ENCODE assay signal across 27 mouse cellular contexts in genomic region chr17:72993626-72994025, GRCm38 (mm10).
A peak's percentile ranks its signal among the peaks of the same experiment; 100 is the strongest.
DNase-seq lines count a peak whose midpoint lies in the region; ATAC-seq and TF ChIP-seq lines count a peak whose summit lies in the region.
"Had no signal": no experiment of that assay in that cellular context is flagged by ENCODE, and none has a peak within 500 bp of the region (broad histone marks: within the 10 kb centered on the region; RNA-seq: fewer than 3 reads in every experiment).

No protein-coding gene starts in this region.

- no peaks in the 10 kb centered on the region for H3K9me3 ChIP-seq in hindbrain, embryonic 14.5 days (ENCODE audit: control insufficient read depth, low read length)
- no peaks in the 10 kb centered on the region for H3K9me3 ChIP-seq in hindbrain, embryonic 12.5 days (replicated peaks)
- no peaks in the 10 kb centered on the region for H3K9me3 ChIP-seq in midbrain, postnatal 0 days (ENCODE audit: low read length)
- no peaks in the 10 kb centered on the region for H3K9me3 ChIP-seq in midbrain, embryonic 14.5 days (ENCODE audit: control insufficient read depth, low read length)
- H3K9me3 ChIP-seq: embryonic facial prominence, embryonic 12.5 days; embryonic facial prominence, embryonic 15.5 days; heart, embryonic 13.5 days had no signal

- WGBS in hindbrain, embryonic 14.5 days, result 25% methylated on average over 7 of the region's 7 CpGs
- WGBS in hindbrain, embryonic 12.5 days, result 20% methylated on average over 7 of the region's 7 CpGs
- WGBS in midbrain, postnatal 0 days, result 53% methylated on average over 7 of the region's 7 CpGs
- 51% methylated on average over 7 of the region's 7 CpGs for WGBS in midbrain, embryonic 14.5 days

- H3K27ac ChIP-seq in hindbrain, embryonic 14.5 days, result no peak overlapping the region
- H3K27ac ChIP-seq in hindbrain, embryonic 12.5 days, result no peak overlapping the region
- H3K27ac ChIP-seq in midbrain, postnatal 0 days (ENCODE audit: low read depth, low read length), result no peak overlapping the region
- H3K27ac ChIP-seq in midbrain, embryonic 14.5 days (replicated peaks; ENCODE audit: low read depth, low read length), result no peak overlapping the region
- H3K27ac ChIP-seq: embryonic facial prominence, embryonic 12.5 days; embryonic facial prominence, embryonic 15.5 days; heart, embryonic 13.5 days had no signal

- DNase-seq in embryo, embryonic 10 days (ENCODE audit: low spot score), result peak; percentile 55
- DNase-seq in embryo, embryonic 9.5 days (ENCODE audit: extremely low spot score), result no peak
- DNase-seq in hindbrain, embryonic 14.5 days (ENCODE audit: low spot score), result peak; percentile 30
- peak; percentile 57 for DNase-seq in midbrain, postnatal 0 days (ENCODE audit: low spot score)
- no peak for DNase-seq in midbrain, embryonic 14.5 days
- peak; percentile 43 for DNase-seq in embryo, embryonic 11 days
- DNase-seq: adrenal gland, adult 8-10 months; adrenal gland, postnatal 25 days; cerebellum, adult 18-20 months; cerebellum, adult 9-10 months; cerebellum, postnatal 14 days; forebrain, postnatal 0 days; gastrocnemius, postnatal 25 days; heart, adult 2 months; heart, postnatal 14 days; heart, postnatal 4 days; kidney, adult 18-20 months had no signal

- no peak for TF ChIP-seq CTCF in midbrain, postnatal 0 days (IDR thresholded peaks at IDR 0.05)

- H3K9ac ChIP-seq in hindbrain, embryonic 14.5 days, result no peak overlapping the region
- H3K9ac ChIP-seq in hindbrain, embryonic 12.5 days, result no peak overlapping the region
- H3K9ac ChIP-seq in midbrain, postnatal 0 days (replicated peaks; ENCODE audit: low read length, poor library complexity, severe bottlenecking), result no peak overlapping the region
- no peak overlapping the region for H3K9ac ChIP-seq in midbrain, embryonic 14.5 days (replicated peaks; ENCODE audit: low read length)
- H3K9ac ChIP-seq: embryonic facial prominence, embryonic 12.5 days; embryonic facial prominence, embryonic 15.5 days; forebrain, postnatal 0 days; heart, embryonic 13.5 days had no signal

- peaks cover 10% of the 10 kb centered on the region for H3K4me1 ChIP-seq in hindbrain, embryonic 14.5 days (replicated peaks; ENCODE audit: control insufficient read depth, insufficient read depth, low read length)
- peaks cover 22% of the 10 kb centered on the region for H3K4me1 ChIP-seq in hindbrain, embryonic 12.5 days
- no peaks in the 10 kb centered on the region for H3K4me1 ChIP-seq in midbrain, postnatal 0 days (ENCODE audit: insufficient read depth, low read length)
- no peaks in the 10 kb centered on the region; the same call in 1 of the 2 replicates for H3K4me1 ChIP-seq in midbrain, embryonic 14.5 days (ENCODE audit: control insufficient read depth, insufficient read depth, low read length)

- no peaks in the 10 kb centered on the region for H3K36me3 ChIP-seq in hindbrain, embryonic 14.5 days (replicated peaks; ENCODE audit: control insufficient read depth, insufficient read depth)
- H3K36me3 ChIP-seq in hindbrain, embryonic 12.5 days, result no peaks in the 10 kb centered on the region
- no peaks in the 10 kb centered on the region for H3K36me3 ChIP-seq in midbrain, postnatal 0 days (ENCODE audit: insufficient read depth, low read length)
- no peaks in the 10 kb centered on the region for H3K36me3 ChIP-seq in midbrain, embryonic 14.5 days (ENCODE audit: control insufficient read depth, insufficient read depth, low read length)
- H3K36me3 ChIP-seq: embryonic facial prominence, embryonic 12.5 days; embryonic facial prominence, embryonic 15.5 days; heart, embryonic 13.5 days had no signal

- no peak overlapping the region for H3K4me3 ChIP-seq in hindbrain, embryonic 14.5 days (replicated peaks; ENCODE audit: low read length)
- no peak overlapping the region for H3K4me3 ChIP-seq in hindbrain, embryonic 12.5 days
- no peak overlapping the region for H3K4me3 ChIP-seq in midbrain, postnatal 0 days (ENCODE audit: low read depth, low read length)
- no peak overlapping the region for H3K4me3 ChIP-seq in midbrain, embryonic 14.5 days (replicated peaks; ENCODE audit: low read depth, low read length)
- H3K4me3 ChIP-seq: embryonic facial prominence, embryonic 12.5 days; embryonic facial prominence, embryonic 15.5 days; heart, adult 2 months; heart, embryonic 13.5 days had no signal

- no peaks in the 10 kb centered on the region for H3K27me3 ChIP-seq in hindbrain, embryonic 14.5 days (ENCODE audit: control insufficient read depth, insufficient read depth, low read length)
- no peaks in the 10 kb centered on the region for H3K27me3 ChIP-seq in hindbrain, embryonic 12.5 days
- no peaks in the 10 kb centered on the region for H3K27me3 ChIP-seq in midbrain, postnatal 0 days (ENCODE audit: insufficient read depth, low read length)
- H3K27me3 ChIP-seq in midbrain, embryonic 14.5 days (ENCODE audit: control insufficient read depth, insufficient read depth, low read length), result no peaks in the 10 kb centered on the region
- H3K27me3 ChIP-seq: embryonic facial prominence, embryonic 12.5 days; embryonic facial prominence, embryonic 15.5 days; heart, embryonic 13.5 days had no signal

- ATAC-seq in hindbrain, embryonic 14.5 days (ENCODE audit: low FRiP score), result no peak; the same call in 1 of the 2 replicates
- ATAC-seq in hindbrain, embryonic 12.5 days (ENCODE audit: low FRiP score), result no peak
- no peak for ATAC-seq in midbrain, postnatal 0 days (ENCODE audit: low FRiP score)
- no peak for ATAC-seq in midbrain, embryonic 14.5 days (ENCODE audit: low FRiP score, low TSS enrichment)
- ATAC-seq in megakaryocyte-erythroid progenitor cell, adult 5-6 weeks (replicated peaks; ENCODE audit: low FRiP score, low TSS enrichment, poor library complexity, severe bottlenecking), result no peak
- ATAC-seq: activated CD4-positive, CD25-positive, alpha-beta regulatory T cell, adult 4 months; forebrain, embryonic 14.5 days; forebrain, postnatal 0 days; hindbrain, embryonic 16.5 days; inflammation-experienced regulatory T-cells, adult 6 months; intestine, embryonic 16.5 days had no signal

- H3K4me2 ChIP-seq in hindbrain, embryonic 14.5 days (replicated peaks), result no peak overlapping the region
- no peak overlapping the region for H3K4me2 ChIP-seq in hindbrain, embryonic 12.5 days (replicated peaks)
- no peak overlapping the region for H3K4me2 ChIP-seq in midbrain, postnatal 0 days (ENCODE audit: low read depth, low read length, poor library complexity, severe bottlenecking)
- H3K4me2 ChIP-seq in midbrain, embryonic 14.5 days (ENCODE audit: low read length), result no peak overlapping the region
- H3K4me2 ChIP-seq: embryonic facial prominence, embryonic 12.5 days; embryonic facial prominence, embryonic 15.5 days; heart, embryonic 13.5 days had no signal

Comparison
In these comparisons a context has a peak if more than half of its experiments do, and no peak if none do; other contexts are left out.
1. DNase-seq: peak in embryo, embryonic 10 days (single experiment), hindbrain, embryonic 14.5 days (single experiment), midbrain, postnatal 0 days (single experiment) and embryo, embryonic 11 days (single experiment); none in embryo, embryonic 9.5 days (single experiment) and midbrain, embryonic 14.5 days (single experiment).